Mouse (Mus musculus) kidney, adult 11 months (tissue): ENCODE measurements around the gene Runx3.

Experiments
- DNase-seq: peaks from one replicate; pipeline ENCODE4 v3.0.0; 2022

The Runx3 gene

DNA sequence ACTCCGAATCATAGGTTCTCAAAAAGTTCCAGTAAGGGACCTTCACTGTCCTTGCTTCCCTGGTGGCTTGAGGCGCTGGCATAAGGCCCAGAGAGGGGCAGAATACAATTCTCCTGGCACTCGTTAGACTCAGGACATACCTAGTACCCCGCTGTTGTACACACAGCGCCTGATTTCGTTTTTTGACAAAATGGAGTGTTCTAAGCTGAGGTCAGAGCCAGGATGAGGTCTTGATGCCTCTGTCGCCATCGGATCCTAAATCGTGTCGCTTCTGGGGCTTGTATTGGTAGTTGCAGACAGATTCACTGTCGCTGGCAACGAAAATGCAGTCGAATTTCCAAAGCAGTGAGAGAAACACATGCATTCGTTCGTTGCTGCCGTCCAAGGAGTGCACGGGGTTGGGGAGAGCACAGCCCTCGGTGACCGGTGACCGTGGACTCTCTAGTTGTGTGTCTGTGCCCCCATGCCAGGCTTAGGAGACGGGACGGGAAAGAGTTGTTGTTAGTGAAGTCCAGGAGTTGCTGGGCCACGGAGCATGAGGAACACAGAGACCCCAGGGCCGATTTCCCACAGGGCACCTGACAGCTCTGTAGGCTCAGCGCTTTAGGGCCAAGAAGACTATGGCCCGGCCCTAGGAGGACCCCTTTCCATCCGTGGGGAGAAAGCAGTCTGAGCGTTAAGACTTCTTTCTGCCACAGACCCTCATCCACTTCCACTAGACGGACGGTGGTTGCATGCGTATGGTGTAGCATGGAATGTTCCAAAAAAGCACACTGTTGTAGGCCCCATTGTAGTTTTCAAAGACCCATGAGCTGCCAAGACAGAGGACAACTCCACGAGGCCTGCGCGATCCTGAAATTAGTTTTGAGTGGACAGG lies 30.9 kb downstream of the Runx3 start:
- no peak for DNase-seq

DNA sequence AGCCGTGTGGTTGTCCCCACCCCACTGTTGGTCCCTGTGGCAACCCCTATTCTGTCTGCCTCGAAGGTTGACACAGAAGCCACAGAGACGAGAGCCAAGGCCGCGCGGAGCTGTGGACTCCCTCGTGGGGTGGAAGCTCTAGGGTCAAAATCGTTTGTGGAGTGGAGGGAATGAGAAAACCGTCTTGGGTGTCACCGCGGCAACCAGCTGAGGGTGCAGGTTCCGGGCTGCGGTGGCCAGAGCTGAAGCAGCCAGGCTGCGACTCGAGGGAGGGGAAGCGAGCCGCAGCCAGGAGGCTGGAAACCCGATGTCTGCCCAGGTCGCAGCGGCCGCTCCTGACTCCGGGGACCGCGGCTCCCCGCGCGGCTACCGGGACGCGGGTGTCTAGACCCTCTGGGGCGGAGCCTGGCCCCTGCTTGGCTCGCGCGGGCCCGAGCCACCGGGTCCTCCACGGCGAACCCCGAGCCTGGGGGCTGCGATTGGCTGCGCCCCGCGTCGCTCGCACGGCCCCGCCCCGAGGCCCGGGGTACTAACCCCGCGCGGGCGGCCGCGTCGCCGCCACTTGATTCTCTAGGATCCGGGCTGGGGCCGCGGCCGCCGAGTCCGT lies 31.6 kb downstream of the Runx3 start:
- DNase-seq: no peak

GRCm38 (mm10) chr4:135152834-135153259 lies 32.4 kb downstream of the Runx3 start:
- DNase-seq: no peak

GRCm38 (mm10) chr4:135153260-135154088 lies 33.0 kb downstream of the Runx3 start:
- no peak for DNase-seq

DNA sequence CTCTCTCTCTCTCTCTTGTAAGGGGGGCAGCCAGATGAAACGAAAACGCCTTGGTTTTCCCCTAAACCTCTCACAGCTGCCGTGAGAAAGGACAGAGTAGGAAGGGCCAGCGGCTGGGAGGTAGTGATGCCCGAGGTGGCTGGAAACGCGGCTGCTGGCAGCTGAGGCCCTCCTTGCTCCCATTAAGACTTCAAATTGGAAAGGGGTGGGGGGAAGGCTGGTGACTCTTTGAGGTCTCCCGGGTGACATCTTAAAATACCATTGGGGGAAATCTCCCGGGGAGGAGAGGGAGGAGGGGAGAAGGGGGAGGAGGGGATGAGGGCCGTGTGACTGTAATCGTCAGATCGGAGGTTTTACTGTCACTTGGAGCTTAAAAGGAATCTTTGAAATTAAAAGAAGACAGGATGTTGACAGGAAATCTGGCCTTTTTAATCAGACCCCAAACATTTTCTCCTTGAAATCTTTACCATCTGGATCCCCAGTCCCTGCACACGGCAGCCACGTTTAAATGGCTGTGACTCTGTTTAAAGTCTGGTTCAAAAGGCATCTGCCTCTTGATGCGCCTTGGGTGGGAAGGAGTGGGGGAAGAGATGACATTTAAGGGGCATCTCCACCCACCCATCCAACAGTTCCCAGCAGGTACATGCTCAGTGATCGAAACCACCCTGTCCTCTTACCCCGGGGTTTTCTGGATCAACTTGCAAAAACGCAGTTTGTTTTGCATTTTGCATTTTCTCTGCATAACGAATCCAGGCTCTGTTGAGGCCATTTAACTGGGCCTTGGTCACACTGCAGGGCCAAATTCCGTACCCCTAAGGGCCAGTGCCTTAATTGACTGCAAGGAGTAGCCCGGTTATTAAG lies 33.9 kb downstream of the Runx3 start:
- no peak for DNase-seq

DNA sequence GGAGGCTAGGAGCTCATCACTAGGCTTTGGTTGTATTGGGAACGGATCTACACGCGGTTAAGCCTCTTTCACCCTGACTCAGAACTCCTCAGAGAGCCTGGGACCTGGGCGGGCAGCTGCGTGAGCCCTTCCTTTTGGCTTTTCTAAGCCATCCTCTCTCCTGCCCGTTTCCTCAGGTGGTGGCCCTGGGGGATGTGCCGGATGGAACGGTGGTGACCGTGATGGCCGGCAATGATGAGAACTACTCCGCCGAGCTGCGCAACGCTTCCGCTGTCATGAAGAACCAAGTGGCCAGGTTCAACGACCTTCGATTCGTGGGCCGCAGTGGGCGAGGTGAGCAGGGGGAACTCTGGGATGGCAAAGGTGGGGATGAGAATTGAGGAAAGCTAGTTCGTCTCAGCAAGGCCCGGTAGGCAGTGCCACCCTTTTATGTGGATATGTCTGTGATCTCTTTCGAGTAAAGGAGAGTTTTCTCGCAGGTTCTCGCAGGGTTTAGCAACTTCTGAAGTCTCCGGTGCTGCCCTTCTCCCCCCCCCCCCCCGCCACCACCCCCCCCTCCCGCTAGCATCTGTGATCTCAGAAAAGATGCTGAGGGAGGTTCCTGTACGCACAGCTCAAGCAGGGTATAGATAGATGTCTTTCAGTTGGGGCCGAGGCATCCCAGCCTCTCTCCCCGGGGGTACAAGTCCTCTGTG lies 34.8 kb downstream of the Runx3 start:
- DNase-seq: no peak

DNA sequence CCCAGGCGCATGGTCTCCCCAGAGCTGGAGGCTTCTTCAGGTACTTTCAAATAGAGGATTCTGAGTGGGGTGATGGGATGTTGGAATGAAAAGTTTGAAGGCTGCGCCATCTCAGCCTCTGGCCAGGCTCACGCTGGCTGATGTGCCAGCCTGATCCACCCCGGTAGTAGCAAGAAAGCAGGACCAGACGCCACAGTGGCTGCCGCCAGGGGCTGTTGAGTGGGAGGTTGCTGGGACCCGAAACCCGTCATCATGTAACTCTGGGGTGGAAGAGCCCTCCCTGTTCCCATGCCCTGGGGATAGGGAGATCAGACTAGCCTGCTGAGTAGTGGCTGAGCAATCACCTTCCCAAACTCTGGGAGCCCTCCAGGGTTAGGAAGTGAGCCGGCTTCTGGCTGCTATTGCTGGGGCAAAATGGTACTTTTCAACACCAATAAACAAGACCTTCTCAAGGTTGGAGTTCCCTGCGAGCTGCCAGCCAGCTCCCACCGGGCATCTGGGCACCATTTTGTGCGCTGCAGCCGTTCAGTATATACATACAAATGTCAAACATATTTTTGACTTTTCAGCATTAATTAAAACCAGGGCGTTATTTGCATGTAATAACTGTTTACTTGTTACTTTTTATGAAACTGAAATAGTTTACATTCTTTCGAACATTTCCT lies 35.5 kb downstream of the Runx3 start:
- DNase-seq: no peak

GRCm38 (mm10) chr4:135156531-135156930 lies 36.1 kb downstream of the Runx3 start:
- no peak for DNase-seq

GRCm38 (mm10) chr4:135157329-135157728 lies 36.9 kb downstream of the Runx3 start:
- DNase-seq: no peak

GRCm38 (mm10) chr4:135158724-135159409 lies 38.4 kb downstream of the Runx3 start:
- no peak for DNase-seq

GRCm38 (mm10) chr4:135159663-135160062 lies 39.2 kb downstream of the Runx3 start:
- DNase-seq: no peak

- no peak for DNase-seq
Observed at GRCm38 (mm10) chr4:135160168-135160567, 39.7 kb downstream of the Runx3 start.

DNA sequence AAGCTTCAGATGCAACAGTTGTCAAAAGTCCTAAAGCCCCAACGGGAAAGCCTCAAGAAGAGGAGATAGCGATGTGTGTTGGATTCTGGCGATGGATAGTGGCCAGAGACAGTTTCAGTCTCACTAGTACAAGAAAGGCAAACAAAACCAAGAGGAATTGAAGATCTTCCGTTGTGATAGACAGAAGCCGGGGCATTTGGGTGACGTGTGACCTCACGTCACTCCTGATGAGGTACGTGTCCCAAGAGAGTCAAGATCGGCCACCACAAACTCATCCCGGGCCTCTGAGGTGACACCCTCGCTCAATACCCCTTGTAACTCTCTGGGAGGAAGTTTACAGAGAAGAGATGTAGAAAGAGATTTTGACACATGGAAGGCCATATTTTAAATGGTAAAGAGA lies 41.0 kb downstream of the Runx3 start:
- DNase-seq: no peak

DNA sequence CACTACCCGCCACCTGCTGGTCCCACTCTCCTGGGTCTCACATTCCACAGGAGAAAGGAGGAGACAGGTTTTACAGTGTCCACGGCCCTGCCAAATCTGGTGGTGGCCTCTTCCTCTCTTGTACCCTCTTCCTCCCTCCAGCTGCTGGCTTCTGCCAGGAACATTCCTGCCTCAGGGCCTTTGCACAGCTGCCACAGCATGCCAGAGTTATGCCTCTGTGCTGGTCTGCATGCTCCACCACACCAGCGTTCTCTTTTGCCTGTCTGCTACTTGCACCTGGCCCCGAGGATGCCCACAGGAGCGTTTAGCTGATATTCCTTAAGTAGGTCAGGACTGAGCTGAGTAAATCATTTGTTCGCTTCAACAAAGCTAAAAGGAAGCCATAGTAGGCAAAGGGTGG lies 45.3 kb downstream of the Runx3 start:
- DNase-seq: no peak

GRCm38 (mm10) chr4:135166413-135167225 lies 46.2 kb downstream of the Runx3 start:
- DNase-seq: no peak

- no peak for DNase-seq
Observed at GRCm38 (mm10) chr4:135167816-135168527, 47.5 kb downstream of the Runx3 start.

- DNase-seq: no peak
Observed at GRCm38 (mm10) chr4:135169096-135169495, 48.6 kb downstream of the Runx3 start.

GRCm38 (mm10) chr4:135169501-135169900 lies 49.0 kb downstream of the Runx3 start:
- DNase-seq: no peak

- DNase-seq: no peak
Observed at GRCm38 (mm10) chr4:135171304-135171875, 50.9 kb downstream of the Runx3 start.
